Mouse (Mus musculus): Measurements from ENCODE around the gene Esrra. TPM values are rescaled to one million over a fixed set of nuclear protein-coding genes. Genes with fewer than 3 reads are reported as not detected.
"Not testable (repeated sequence)": the region's sequence is repeated elsewhere in the genome, so short reads cannot be mapped to it uniquely, and the experiment has no call there.

Esrra gene
- polyA plus RNA-seq, 1 experiment from 2014 or later, result 16.1 TPM

DNA sequence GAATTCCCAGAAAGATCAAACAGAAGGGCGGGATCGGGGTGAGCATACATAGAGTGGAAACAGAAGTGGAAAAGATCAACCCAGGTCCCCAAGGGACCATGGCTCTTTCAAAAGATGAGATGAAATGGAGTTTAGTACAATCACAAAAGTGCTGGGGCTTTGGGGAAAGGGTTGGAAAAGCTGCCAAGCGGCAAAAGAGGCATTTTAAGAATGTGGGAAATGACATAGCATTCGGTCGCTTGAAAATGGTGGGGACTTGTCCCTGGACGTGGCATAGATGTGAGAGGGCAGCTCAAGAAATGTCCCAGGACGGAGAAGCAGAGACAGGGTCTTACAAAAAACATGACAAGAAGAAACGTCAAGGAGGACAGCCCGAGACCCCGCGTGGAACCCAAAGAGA, 12.6 kb downstream of the Esrra start:
- Histone ChIP-seq H3K9me3 (replicated peaks) (no peaks in the 10 kb centered on the region), H3K4me2 (replicated peaks) (peak overlapping the region; percentile 70), H3K27me3 (no peaks in the 10 kb centered on the region), H3K4me1 (peaks cover 26% of the 10 kb centered on the region), H3K4me3 (replicated peaks) (peak overlapping the region; percentile 66), H3K36me3 (peaks cover 53% of the 10 kb centered on the region), H3K27ac (replicated peaks) (peak overlapping the region; percentile 99), H3K9ac (peak overlapping the region; percentile 63)
- ATAC-seq (ENCODE audit: insufficient number of reproducible peaks, low FRiP score, low TSS enrichment, low read depth), result no peak
- WGBS, result 3% methylated on average over 11 of the region's 11 CpGs

- Histone ChIP-seq H3K27ac (replicated peaks) (no peak overlapping the region; the same call in 1 of the 2 replicates), H3K36me3 (peaks cover 46% of the 10 kb centered on the region), H3K27me3 (no peaks in the 10 kb centered on the region), H3K4me3 (replicated peaks) (peak overlapping the region; percentile 66), H3K9me3 (replicated peaks) (no peaks in the 10 kb centered on the region), H3K4me2 (replicated peaks) (peak overlapping the region; percentile 70), H3K9ac (0 out of 2 replicates have a peak overlapping the region, but pooled peaks have one; percentile 28), H3K4me1 (peaks cover 26% of the 10 kb centered on the region)
- no peak for ATAC-seq (ENCODE audit: insufficient number of reproducible peaks, low FRiP score, low TSS enrichment, low read depth)
- 75% methylated on average over 7 of the region's 7 CpGs for WGBS
Observed at GRCm38 (mm10) chr19:6907811-6908540, 13.6 kb downstream of the Esrra start.

DNA sequence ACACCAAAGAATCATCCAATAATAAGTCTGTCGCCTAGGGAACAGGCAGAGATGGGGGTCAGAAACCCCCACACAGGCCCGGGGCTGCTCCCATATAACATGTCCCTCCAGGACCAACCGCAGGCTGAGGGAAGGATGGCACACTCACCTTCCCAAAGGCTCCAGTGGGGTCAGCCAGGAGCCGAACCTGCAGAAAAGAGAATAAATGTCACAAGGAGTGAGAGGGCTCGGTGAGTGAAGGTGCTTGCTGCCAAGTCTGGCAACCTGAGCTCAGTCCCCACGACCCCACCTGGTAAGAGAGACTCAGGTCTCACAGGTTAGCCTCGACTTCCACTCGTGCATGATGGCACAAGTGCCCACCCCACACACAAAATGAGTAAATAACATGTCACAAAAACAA, 14.5 kb downstream of the Esrra start:
- Histone ChIP-seq H3K27ac (replicated peaks) (no peak overlapping the region), H3K4me3 (replicated peaks) (no peak overlapping the region), H3K9me3 (replicated peaks) (no peaks in the 10 kb centered on the region), H3K4me1 (peaks cover 26% of the 10 kb centered on the region), H3K36me3 (peaks cover 37% of the 10 kb centered on the region), H3K4me2 (replicated peaks) (no peak overlapping the region), H3K27me3 (no peaks in the 10 kb centered on the region), H3K9ac (no peak overlapping the region)
- WGBS, result 86% methylated on average over 8 of the region's 8 CpGs
- no peak for ATAC-seq (ENCODE audit: insufficient number of reproducible peaks, low FRiP score, low TSS enrichment, low read depth)

- no peak overlapping the region for H3K9ac ChIP-seq
- 83% methylated on average over 3 of the region's 3 CpGs for WGBS
- H3K4me1 ChIP-seq, result peaks cover 19% of the 10 kb centered on the region
- no peaks in the 10 kb centered on the region for H3K27me3 ChIP-seq
- H3K4me3 ChIP-seq (replicated peaks), result no peak overlapping the region
- peaks cover 28% of the 10 kb centered on the region for H3K36me3 ChIP-seq
- H3K4me2 ChIP-seq (replicated peaks), result no peak overlapping the region
- ATAC-seq (ENCODE audit: insufficient number of reproducible peaks, low FRiP score, low TSS enrichment, low read depth), result no peak
- H3K9me3 ChIP-seq (replicated peaks), result no peaks in the 10 kb centered on the region
- H3K27ac ChIP-seq (replicated peaks), result no peak overlapping the region
Observed at GRCm38 (mm10) chr19:6906199-6906598, 15.4 kb downstream of the Esrra start.

- 87% methylated on average over 11 of the region's 11 CpGs for whole genome bisulfite sequencing
Observed at GRCm38 (mm10) chr19:6905498-6906159, 16.0 kb downstream of the Esrra start.

DNA sequence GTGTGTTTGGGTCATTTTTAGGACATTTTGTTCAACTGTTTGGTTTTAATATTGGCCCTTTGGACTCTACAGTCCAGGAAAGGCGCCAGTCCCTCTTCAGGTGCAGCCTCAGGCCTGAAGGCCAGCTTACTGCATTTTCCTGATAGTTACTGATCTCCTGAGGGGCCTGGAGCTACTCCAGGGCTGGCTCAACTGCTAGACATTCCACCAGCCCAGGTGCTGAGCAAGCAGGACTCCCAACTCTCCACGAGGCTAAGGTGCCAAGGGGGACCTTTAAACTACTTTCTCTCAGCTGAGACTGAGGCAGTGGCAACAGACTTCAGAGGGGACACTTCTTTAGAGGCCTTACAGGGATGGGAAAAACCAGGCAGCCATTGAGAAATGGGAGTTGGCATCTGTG, 16.8 kb downstream of the Esrra start:
- Histone ChIP-seq H3K4me1 (peaks cover 15% of the 10 kb centered on the region), H3K4me3 (replicated peaks) (no peak overlapping the region)
- 84% methylated on average over 2 of the region's 2 CpGs for whole genome bisulfite sequencing

More at GRCm38 (mm10) chr19:6905498-6906159, 16.0 kb downstream of the Esrra start:
- no peaks in the 10 kb centered on the region for H3K9me3 ChIP-seq (replicated peaks)
- H3K36me3 ChIP-seq, result peaks cover 26% of the 10 kb centered on the region
- no peak overlapping the region for H3K4me3 ChIP-seq (replicated peaks)
- H3K27ac ChIP-seq (replicated peaks), result no peak overlapping the region
- H3K9ac ChIP-seq, result no peak overlapping the region
- no peak for ATAC-seq (ENCODE audit: insufficient number of reproducible peaks, low FRiP score, low TSS enrichment, low read depth)
- H3K4me1 ChIP-seq, result peaks cover 15% of the 10 kb centered on the region
- H3K27me3 ChIP-seq, result no peaks in the 10 kb centered on the region
- no peak overlapping the region for H3K4me2 ChIP-seq (replicated peaks)

DNA sequence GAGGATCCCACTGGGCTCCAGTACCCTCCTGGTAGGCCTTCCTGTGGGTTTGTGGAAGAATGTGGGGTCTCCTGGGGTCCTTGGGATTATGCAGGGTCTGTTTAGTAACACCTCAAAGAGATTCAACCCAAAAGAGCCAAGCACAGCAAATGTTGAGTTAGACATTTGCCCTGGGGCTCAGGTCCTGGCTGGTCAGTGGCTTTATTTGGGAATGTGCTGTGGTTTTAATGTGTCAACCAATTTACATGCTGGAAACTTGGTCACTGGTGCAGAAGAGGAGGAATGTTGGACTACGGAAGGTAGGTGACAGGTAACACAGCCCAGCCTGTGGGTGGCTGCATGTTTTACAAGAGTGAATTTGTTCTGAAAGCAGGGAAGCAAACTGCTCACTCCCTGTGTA, 18.6 kb downstream of the Esrra start:
- peaks cover 8% of the 10 kb centered on the region for H3K4me1 ChIP-seq
- WGBS, result 100% methylated on average over 1 of the region's 1 CpGs
- no peak overlapping the region for H3K4me2 ChIP-seq (replicated peaks)
- ATAC-seq (ENCODE audit: insufficient number of reproducible peaks, low FRiP score, low TSS enrichment, low read depth), result no peak
- no peak overlapping the region for H3K4me3 ChIP-seq (replicated peaks)
- H3K9ac ChIP-seq, result no peak overlapping the region
- H3K9me3 ChIP-seq (replicated peaks), result no peaks in the 10 kb centered on the region
- H3K27me3 ChIP-seq, result no peaks in the 10 kb centered on the region
- H3K27ac ChIP-seq (replicated peaks), result no peak overlapping the region
- H3K36me3 ChIP-seq, result peaks cover 26% of the 10 kb centered on the region

More for the DNA sequence above, 16.8 kb downstream of the Esrra start:
- no peak overlapping the region for H3K4me2 ChIP-seq (replicated peaks)
- no peak overlapping the region for H3K9ac ChIP-seq
- no peak overlapping the region for H3K27ac ChIP-seq (replicated peaks)
- H3K9me3 ChIP-seq (replicated peaks), result no peaks in the 10 kb centered on the region
- H3K27me3 ChIP-seq, result no peaks in the 10 kb centered on the region
- no peak for ATAC-seq (ENCODE audit: insufficient number of reproducible peaks, low FRiP score, low TSS enrichment, low read depth)
- H3K36me3 ChIP-seq, result peaks cover 26% of the 10 kb centered on the region

- H3K4me2 ChIP-seq (replicated peaks), result no peak overlapping the region
- H3K4me1 ChIP-seq, result no peaks in the 10 kb centered on the region
- 81% methylated on average over 4 of the region's 4 CpGs for WGBS
- no peaks in the 10 kb centered on the region for H3K9me3 ChIP-seq (replicated peaks)
- H3K4me3 ChIP-seq (replicated peaks), result no peak overlapping the region
- H3K27ac ChIP-seq (replicated peaks), result no peak overlapping the region
- no peaks in the 10 kb centered on the region for H3K27me3 ChIP-seq
- no peak overlapping the region for H3K9ac ChIP-seq
- no peak for ATAC-seq (ENCODE audit: insufficient number of reproducible peaks, low FRiP score, low TSS enrichment, low read depth)
- H3K36me3 ChIP-seq, result 0 out of 2 replicates have a peak, but pooled peaks cover 2% of the 10 kb centered on the region
Observed at GRCm38 (mm10) chr19:6899641-6900040, 22.0 kb downstream of the Esrra start.

DNA sequence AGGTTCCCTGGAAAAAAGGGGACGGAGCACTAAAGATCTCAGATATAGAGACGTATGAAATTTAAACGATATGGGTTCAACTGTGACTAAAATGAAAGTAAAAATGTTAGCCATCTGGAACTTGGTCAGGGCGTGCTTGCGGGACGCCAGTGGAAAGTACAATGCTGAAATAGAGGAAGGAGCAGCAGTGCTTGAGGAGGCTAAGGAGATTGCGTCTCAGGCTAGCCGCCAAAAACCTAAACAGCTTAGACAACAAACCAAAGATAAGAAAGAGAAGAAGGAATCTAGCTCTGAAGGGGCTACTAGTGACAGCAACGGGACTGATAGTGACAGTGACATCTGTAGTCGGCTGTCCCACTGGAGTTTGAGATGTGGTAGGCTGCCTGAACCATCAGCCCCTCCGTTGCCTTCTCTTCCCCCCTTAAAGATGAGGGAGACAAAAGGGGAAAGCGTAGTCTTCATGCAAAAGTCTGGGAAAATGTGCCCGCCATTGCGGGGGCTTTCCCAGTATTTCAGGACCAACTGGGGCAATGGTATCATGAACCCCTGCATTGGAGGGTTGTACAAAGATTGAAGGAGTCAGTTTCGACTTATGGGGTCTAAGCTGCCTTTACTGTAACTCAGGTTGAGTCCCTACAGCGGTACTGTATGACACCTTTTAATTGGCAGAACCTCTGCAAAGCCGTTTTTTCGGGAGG, 25.9 kb downstream of the Esrra start:
- H3K4me2 ChIP-seq (replicated peaks); H3K4me1 ChIP-seq; H3K27ac ChIP-seq (replicated peaks); H3K9me3 ChIP-seq (replicated peaks); H3K9ac ChIP-seq; H3K27me3 ChIP-seq; H3K4me3 ChIP-seq (replicated peaks); ATAC-seq (ENCODE audit: insufficient number of reproducible peaks, low FRiP score, low TSS enrichment, low read depth); H3K36me3 ChIP-seq: not testable (repeated sequence)
- WGBS, result 83% methylated on average over 18 of the region's 18 CpGs

- Histone ChIP-seq H3K27ac (replicated peaks) (no peak overlapping the region), H3K4me1 (no peaks in the 10 kb centered on the region), H3K9me3 (replicated peaks) (no peaks in the 10 kb centered on the region), H3K36me3 (no peaks in the 10 kb centered on the region), H3K9ac (no peak overlapping the region), H3K27me3 (no peaks in the 10 kb centered on the region), H3K4me2 (replicated peaks) (no peak overlapping the region), H3K4me3 (replicated peaks) (no peak overlapping the region)
- no peak for ATAC-seq (ENCODE audit: insufficient number of reproducible peaks, low FRiP score, low TSS enrichment, low read depth)
- 84% methylated on average over 14 of the region's 14 CpGs for WGBS
Observed at GRCm38 (mm10) chr19:6893731-6894451, 27.7 kb downstream of the Esrra start.

GRCm38 (mm10) chr19:6892512-6892911, 29.1 kb downstream of the Esrra start:
- no peak overlapping the region for H3K4me3 ChIP-seq (replicated peaks)
- H3K4me1 ChIP-seq, result no peaks in the 10 kb centered on the region
- no peak overlapping the region for H3K9ac ChIP-seq
- no peak for ATAC-seq (ENCODE audit: insufficient number of reproducible peaks, low FRiP score, low TSS enrichment, low read depth)
- H3K36me3 ChIP-seq, result no peaks in the 10 kb centered on the region
- H3K27ac ChIP-seq (replicated peaks), result no peak overlapping the region
- WGBS, result 42% methylated on average over 4 of the region's 4 CpGs
- H3K9me3 ChIP-seq (replicated peaks), result no peaks in the 10 kb centered on the region
- H3K4me2 ChIP-seq (replicated peaks), result no peak overlapping the region
- no peaks in the 10 kb centered on the region for H3K27me3 ChIP-seq

Data from embryonic facial prominence, embryonic 15.5 days (tissue).